Mouse (Mus musculus) brain, embryonic 14.5 days (tissue): ENCODE measurements at regions not wholly inside any gene's neighbourhood (a gene's known extent, or its start where the extent isn't known, plus 50 kb on each side); places are given as distances from the start of the nearest gene placed in this dataset.
A peak's percentile ranks its signal among the peaks of the same experiment; 100 is the strongest.

ENCODE experiments used
- CTCF ChIP-seq: fragments of 200-500 bp; IDR thresholded peaks from 2 replicates; pipeline ENCODE4 v1.5.1; 2012; ENCODE audit warnings: inconsistent platforms, mild to moderate bottlenecking, moderate library complexity, borderline replicate concordance; ENCODE audit not compliant: insufficient read depth, insufficient read length; ENCODE audit errors: extremely low read depth
- POLR2A ChIP-seq: fragments of 200-500 bp; IDR thresholded peaks from 2 replicates; pipeline ENCODE4 v1.6.1; 2012; ENCODE audit warnings: mild to moderate bottlenecking, inconsistent platforms, borderline replicate concordance; ENCODE audit not compliant: poor library complexity, insufficient read depth, insufficient read length, severe bottlenecking; ENCODE audit errors: extremely low read depth

DNA sequence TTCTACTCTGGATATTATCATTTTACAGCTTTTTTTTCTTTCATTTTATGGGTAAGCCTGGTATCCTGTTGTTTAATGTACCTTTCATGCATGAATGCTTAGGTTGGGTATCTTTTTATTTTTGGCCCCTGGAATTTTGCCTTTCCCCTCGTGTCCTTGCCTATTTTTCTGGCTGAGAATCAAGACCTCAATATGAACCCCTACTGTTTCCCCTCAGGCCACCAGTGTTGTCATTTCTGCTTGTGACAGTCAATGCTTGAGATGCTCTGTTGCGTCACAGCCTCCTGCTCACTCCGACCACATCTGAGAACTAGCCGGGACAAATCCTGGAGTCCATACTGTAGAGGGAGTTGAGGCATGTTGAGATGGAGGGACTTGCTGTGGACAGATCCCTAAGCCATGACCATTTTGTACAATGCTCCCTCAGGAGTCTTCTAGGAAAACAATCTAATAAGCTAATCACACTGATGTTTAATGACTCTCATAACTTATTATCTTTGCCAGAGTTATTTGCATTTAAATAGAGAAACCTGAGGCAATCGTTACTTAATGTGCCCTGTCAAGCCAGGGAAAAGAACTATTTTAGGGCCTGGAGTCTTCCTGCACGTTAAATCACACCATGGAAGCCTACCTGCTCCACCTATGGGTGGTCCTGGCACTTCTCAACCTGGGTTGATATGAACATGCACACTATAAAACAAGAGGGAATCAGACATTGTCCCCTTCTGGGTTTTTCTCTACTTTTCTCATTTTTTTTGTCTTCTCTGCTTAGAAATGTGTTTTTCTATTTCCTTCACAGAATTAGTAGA lies 363.9 kb downstream of the Phkb start:
- peak; percentile 15; the same call in 1 of the 2 replicates for TF ChIP-seq CTCF
- TF ChIP-seq POLR2A = no peak
